ENCODE assay signal across 15 mouse cellular contexts in genomic region chr11:83584232-83584631, GRCm38 (mm10). TPM values are rescaled to one million over a fixed set of nuclear protein-coding genes. Genes with fewer than 3 reads are reported as not detected.
"Had no signal": no experiment of that assay in that cellular context is flagged by ENCODE, and none has a peak within 500 bp of the region (broad histone marks: within the 10 kb centered on the region; RNA-seq: fewer than 3 reads in every experiment).

No protein-coding gene starts in this region.

- H3K27ac ChIP-seq: intestine, embryonic 15.5 days; layer of hippocampus, adult 2 months; limb, embryonic 12.5 days; midbrain, embryonic 15.5 days; neural tube, embryonic 12.5 days had no signal

- H3K9me3 ChIP-seq: intestine, embryonic 15.5 days; limb, embryonic 12.5 days; midbrain, embryonic 15.5 days; neural tube, embryonic 12.5 days had no signal

- ATAC-seq: intestine, embryonic 15.5 days; midbrain, embryonic 15.5 days had no signal

- H3K4me2 ChIP-seq: intestine, embryonic 15.5 days; limb, embryonic 12.5 days; liver, embryonic 11.5 days; midbrain, embryonic 11.5 days; midbrain, embryonic 15.5 days; neural tube, embryonic 12.5 days had no signal

- H3K36me3 ChIP-seq: intestine, embryonic 15.5 days; limb, embryonic 12.5 days; midbrain, embryonic 15.5 days; neural tube, embryonic 12.5 days had no signal

- H3K4me1 ChIP-seq: intestine, embryonic 15.5 days; limb, embryonic 12.5 days; midbrain, embryonic 15.5 days; neural tube, embryonic 12.5 days had no signal

- H3K4me3 ChIP-seq: intestine, embryonic 15.5 days; layer of hippocampus, adult 2 months; limb, embryonic 12.5 days; megakaryocyte, embryonic 14.5 days; midbrain, embryonic 15.5 days; neural tube, embryonic 12.5 days had no signal

- H3K27me3 ChIP-seq: intestine, embryonic 15.5 days; limb, embryonic 12.5 days; midbrain, embryonic 15.5 days; neural tube, embryonic 12.5 days had no signal

- H3K9ac ChIP-seq: intestine, embryonic 15.5 days; limb, embryonic 12.5 days; midbrain, embryonic 15.5 days; neural tube, embryonic 12.5 days had no signal

- DNase-seq: kidney, adult 8-10 months; kidney, postnatal 10 days; kidney, postnatal 4 days; thymus, adult 2 months; thymus, postnatal 25 days had no signal

RNA-seq across cellular contexts. Expression of gene Ccl5, which starts 53.9 kb away (rescaled TPM):
- total RNA-seq: layer of hippocampus, adult 2 months; layer of hippocampus, postnatal 10 days; left cerebral cortex, postnatal 36 days had no signal
- polyA plus RNA-seq: limb, embryonic 12.5 days; liver, embryonic 11.5 days; midbrain, embryonic 11.5 days; midbrain, embryonic 15.5 days; neural tube, embryonic 12.5 days had no signal
